Mouse (Mus musculus) limb, embryonic 14.5 days (tissue): ENCODE results near the gene Cyth1. TPM values are rescaled to one million over a fixed set of nuclear protein-coding genes. Genes with fewer than 3 reads are reported as not detected.

ENCODE experiments used
- ATAC-seq: fragments of 200-750 bp; cut with Nextera tagmentation; 2 replicates; pipeline ENCODE4 v1.8.0; 2017; ENCODE audit warnings: low read depth, moderate number of reproducible peaks, moderate TSS enrichment; ENCODE audit not compliant: low FRiP score
- DNase-seq: peaks from one replicate; pipeline ENCODE4 v3.0.0-alpha.2; 2015; ENCODE audit warnings: low spot score
- H3K27ac ChIP-seq: fragments of 300-500 bp; sonication (generic); replicated peaks from 2 replicates; pipeline ENCODE4 v1.5.1; 2014; ENCODE audit warnings: low read depth, mild to moderate bottlenecking, low read length, moderate library complexity, mixed read lengths
- H3K27me3 ChIP-seq: fragments of 300-500 bp; sonication (generic); 2 replicates; pipeline ENCODE4 v1.6.1; 2014; ENCODE audit warnings: low read length, mixed read lengths; ENCODE audit not compliant: control insufficient read depth, insufficient read depth
- H3K36me3 ChIP-seq: fragments of 300-500 bp; sonication (generic); 2 replicates; pipeline ENCODE4 v1.6.1; 2014; ENCODE audit warnings: mild to moderate bottlenecking, low read length, moderate library complexity, mixed read lengths; ENCODE audit not compliant: control insufficient read depth, insufficient read depth
- H3K4me1 ChIP-seq: fragments of 300-500 bp; sonication (generic); 2 replicates; pipeline ENCODE4 v1.6.1; 2014; ENCODE audit warnings: antibody characterized with exemption, low read length, mixed read lengths; ENCODE audit not compliant: control insufficient read depth, insufficient read depth
- H3K4me2 ChIP-seq: fragments of 300-500 bp; sonication (generic); replicated peaks from 2 replicates; pipeline ENCODE4 v1.6.1; 2014; ENCODE audit warnings: low read depth, mild to moderate bottlenecking, low read length, moderate library complexity; ENCODE audit not compliant: severe bottlenecking
- H3K4me3 ChIP-seq: fragments of 300-500 bp; sonication (generic); replicated peaks from 2 replicates; pipeline ENCODE4 v1.5.1; 2014; ENCODE audit warnings: low read length
- H3K9ac ChIP-seq: fragments of 300-500 bp; sonication (generic); 2 replicates; pipeline ENCODE4 v1.6.1; 2014; ENCODE audit warnings: mild to moderate bottlenecking, low read depth, low read length, moderate library complexity; ENCODE audit not compliant: severe bottlenecking
- H3K9me3 ChIP-seq: fragments of 300-500 bp; sonication (generic); 2 replicates; pipeline ENCODE4 v1.6.1; 2016; ENCODE audit warnings: low read length; ENCODE audit not compliant: control insufficient read depth
- POLR2A ChIP-seq: fragments of 200-500 bp; IDR thresholded peaks from 2 replicates; pipeline ENCODE4 v1.8.0; 2012; ENCODE audit warnings: inconsistent platforms, mild to moderate bottlenecking, moderate library complexity, borderline replicate concordance; ENCODE audit not compliant: insufficient read depth, insufficient read length; ENCODE audit errors: extremely low read depth
- WGBS: fragments of 180-500 bp; shearing (Covaris S2); extraction: QIAGEN DNeasy Blood & Tissue Kit; methylation state at CpG from one replicate; pipeline ENCODE4 v1.1.7; 2014; 5-methylcytosine and 5-hydroxymethylcytosine counted together
- polyA plus RNA-seq, 2 experiments: library from polyadenylated mRNA; depleted of rRNA in 1 of 2; stranded (reverse) in 1 of 2; unstranded in 1 of 2; fragments of >200 nt; fragmentation: Nextera tagmentation in 1 of 2; extraction: Ambion mirVana in 1 of 2; gene quantifications; 2 replicates each; pipeline versions ENCODE4 v1.2.1 to v1.2.3; 2012 to 2014

Cyth1 gene
- polyA plus RNA-seq, 2 experiments = 13.5 to 22.3 TPM

- no peaks in the 10 kb centered on the region for H3K27me3 ChIP-seq
- no peak overlapping the region for H3K27ac ChIP-seq
- peaks cover 44% of the 10 kb centered on the region for H3K4me1 ChIP-seq
- ATAC-seq (no peak), DNase-seq (no peak)
- no peak overlapping the region for H3K4me2 ChIP-seq
- 79% methylated on average over 7 of the region's 7 CpGs for WGBS
- H3K9ac ChIP-seq = no peak overlapping the region
- TF ChIP-seq POLR2A = no peak
- H3K36me3 ChIP-seq = no peaks in the 10 kb centered on the region
- no peak overlapping the region for H3K4me3 ChIP-seq
- H3K9me3 ChIP-seq = no peaks in the 10 kb centered on the region
Measured at GRCm38 (mm10) chr11:118234929-118235328, 13.5 kb downstream of the Cyth1 start.

- H3K4me3 ChIP-seq = no peak overlapping the region
- H3K9me3 ChIP-seq = no peaks in the 10 kb centered on the region
- WGBS = 84% methylated on average over 6 of the region's 6 CpGs
- ATAC-seq = no peak
- H3K4me1 ChIP-seq = peaks cover 39% of the 10 kb centered on the region
- no peak for TF ChIP-seq POLR2A
- DNase-seq = no peak
- no peaks in the 10 kb centered on the region for H3K27me3 ChIP-seq
- H3K36me3 ChIP-seq = no peaks in the 10 kb centered on the region
- H3K27ac ChIP-seq = no peak overlapping the region
- H3K4me2 ChIP-seq = no peak overlapping the region
- no peak overlapping the region for H3K9ac ChIP-seq
Measured at GRCm38 (mm10) chr11:118234500-118234899, 13.9 kb downstream of the Cyth1 start.

DNA sequence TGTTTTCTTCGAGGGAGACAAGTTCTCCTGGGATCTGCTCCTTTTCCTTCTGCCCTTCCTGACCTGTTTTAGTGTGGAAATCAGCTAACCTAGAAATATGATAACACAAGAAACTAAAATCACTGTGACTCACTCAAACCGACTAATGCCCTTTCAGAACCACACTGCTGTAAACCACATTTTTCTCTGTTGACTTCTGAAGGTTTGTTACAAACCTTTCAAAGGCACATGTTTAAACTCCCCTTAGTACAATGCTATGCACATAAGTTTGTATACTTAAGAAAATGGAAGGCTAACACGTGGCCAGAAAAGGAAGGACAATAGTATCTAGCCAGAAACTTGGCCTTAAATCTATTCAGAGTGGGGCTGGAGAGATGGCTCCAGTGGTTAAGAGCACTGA is 14.5 kb downstream of the Cyth1 start:
- WGBS = 63% methylated on average over 3 of the region's 3 CpGs
- ATAC-seq (no peak), DNase-seq (no peak)
- Histone ChIP-seq H3K9me3 (no peaks in the 10 kb centered on the region), H3K4me1 (peaks cover 34% of the 10 kb centered on the region), H3K27ac (no peak overlapping the region), H3K27me3 (no peaks in the 10 kb centered on the region), H3K4me2 (no peak overlapping the region), H3K4me3 (no peak overlapping the region), H3K9ac (no peak overlapping the region), H3K36me3 (no peaks in the 10 kb centered on the region)
- TF ChIP-seq POLR2A = no peak

- DNase-seq (no peak), ATAC-seq (0 out of 2 replicates have a peak, but pooled peaks have one; percentile 39)
- H3K36me3 ChIP-seq = no peaks in the 10 kb centered on the region
- H3K27ac ChIP-seq = no peak overlapping the region
- WGBS = 34% methylated on average over 7 of the region's 7 CpGs
- no peak overlapping the region for H3K9ac ChIP-seq
- H3K4me1 ChIP-seq = peaks cover 24% of the 10 kb centered on the region
- H3K4me2 ChIP-seq = no peak overlapping the region
- no peaks in the 10 kb centered on the region for H3K9me3 ChIP-seq
- no peak for TF ChIP-seq POLR2A
- no peak overlapping the region for H3K4me3 ChIP-seq
- no peaks in the 10 kb centered on the region for H3K27me3 ChIP-seq
Measured at GRCm38 (mm10) chr11:118232314-118232831, 16.0 kb downstream of the Cyth1 start.

GRCm38 (mm10) chr11:118229941-118230340 is 18.5 kb downstream of the Cyth1 start:
- no peak overlapping the region for H3K9ac ChIP-seq
- no peak overlapping the region for H3K4me3 ChIP-seq
- no peak for DNase-seq
- no peak overlapping the region for H3K27ac ChIP-seq
- H3K27me3 ChIP-seq = no peaks in the 10 kb centered on the region
- ATAC-seq = no peak
- H3K36me3 ChIP-seq = no peaks in the 10 kb centered on the region
- no peak for TF ChIP-seq POLR2A
- H3K4me2 ChIP-seq = no peak overlapping the region
- no peaks in the 10 kb centered on the region for H3K9me3 ChIP-seq
- peaks cover 14% of the 10 kb centered on the region for H3K4me1 ChIP-seq
- WGBS = 78% methylated on average over 5 of the region's 5 CpGs

- 70% methylated on average over 7 of the region's 7 CpGs for WGBS
- Histone ChIP-seq H3K9me3 (no peaks in the 10 kb centered on the region), H3K27ac (no peak overlapping the region), H3K4me3 (no peak overlapping the region), H3K4me2 (no peak overlapping the region), H3K36me3 (no peaks in the 10 kb centered on the region), H3K9ac (no peak overlapping the region), H3K4me1 (peaks cover 13% of the 10 kb centered on the region), H3K27me3 (no peaks in the 10 kb centered on the region)
- no peak for TF ChIP-seq POLR2A
- ATAC-seq = no peak
- no peak for DNase-seq
Measured at GRCm38 (mm10) chr11:118227650-118228049, 20.7 kb downstream of the Cyth1 start.
